Mouse (Mus musculus) kidney, adult 11 months (tissue): Measurements from ENCODE around the gene Acyp1.

ENCODE experiments used
- DNase-seq: peaks from one replicate; pipeline ENCODE4 v3.0.0; 2022

Acyp1 gene

GRCm38 (mm10) chr12:85233376-85234358, 54.6 kb downstream of the Acyp1 start:
- no peak for DNase-seq

GRCm38 (mm10) chr12:85227876-85228599, 60.2 kb downstream of the Acyp1 start:
- DNase-seq: no peak

GRCm38 (mm10) chr12:85227227-85227626, 61.0 kb downstream of the Acyp1 start:
- no peak for DNase-seq
